Mouse (Mus musculus): Measurements from ENCODE around the gene Fryl. TPM values are rescaled to one million over a fixed set of nuclear protein-coding genes. Genes with fewer than 3 reads are reported as not detected.
A peak's percentile ranks its signal among the peaks of the same experiment; 100 is the strongest.

Fryl gene
- polyA plus RNA-seq (2012; ENCODE audit: insufficient read depth, low replicate concordance) = 14.1 and 27.6 TPM in 2 replicates

- Histone ChIP-seq H3K36me3 (replicated peaks; ENCODE audit: low read length) (peaks cover 6% of the 10 kb centered on the region), H3K4me1 (peaks cover 67% of the 10 kb centered on the region), H3K4me3 (replicated peaks) (peak within 1 kb of the TSS; percentile 96), H3K27me3 (replicated peaks) (no peaks in the 10 kb centered on the region), H3K9me3 (no peaks in the 10 kb centered on the region)
- TF ChIP-seq GATA1 (IDR thresholded peaks at IDR 0.05; ENCODE audit: borderline replicate concordance, low read length) (no peak), FLI1 (IDR thresholded peaks at IDR 0.05; ENCODE audit: low read length) (no peak)
These were observed at the start of gene Fryl for GRCm38 (mm10) chr5:73256352-73257065. Fryl (minus strand) TSS chr5:73256619.

- Histone ChIP-seq H3K4me1 (peaks cover 22% of the 10 kb centered on the region), H3K27me3 (replicated peaks) (no peaks in the 10 kb centered on the region), H3K36me3 (replicated peaks; ENCODE audit: low read length) (peaks cover 99% of the 10 kb centered on the region), H3K9me3 (no peaks in the 10 kb centered on the region), H3K4me3 (replicated peaks) (no peak overlapping the region)
- TF ChIP-seq GATA1 (IDR thresholded peaks at IDR 0.05; ENCODE audit: borderline replicate concordance, low read length) (no peak), FLI1 (IDR thresholded peaks at IDR 0.05; ENCODE audit: low read length) (no peak)
These were observed 48.1 kb upstream of the Fryl start for GRCm38 (mm10) chr5:73304507-73304906.

GRCm38 (mm10) chr5:73301601-73302307, 45.3 kb upstream of the Fryl start:
- peaks cover 25% of the 10 kb centered on the region for H3K4me1 ChIP-seq
- TF ChIP-seq FLI1 (IDR thresholded peaks at IDR 0.05; ENCODE audit: low read length) (no peak), GATA1 (IDR thresholded peaks at IDR 0.05; ENCODE audit: borderline replicate concordance, low read length) (no peak)
- H3K4me3 ChIP-seq (replicated peaks) = no peak overlapping the region
- H3K9me3 ChIP-seq = no peaks in the 10 kb centered on the region
- peaks cover 96% of the 10 kb centered on the region for H3K36me3 ChIP-seq (replicated peaks; ENCODE audit: low read length)
- no peaks in the 10 kb centered on the region for H3K27me3 ChIP-seq (replicated peaks)

- H3K4me3 ChIP-seq (replicated peaks) = no peak overlapping the region
- no peaks in the 10 kb centered on the region for H3K27me3 ChIP-seq (replicated peaks)
- peaks cover 63% of the 10 kb centered on the region for H3K36me3 ChIP-seq (replicated peaks; ENCODE audit: low read length)
- H3K4me1 ChIP-seq = peaks cover 47% of the 10 kb centered on the region
- TF ChIP-seq FLI1 (IDR thresholded peaks at IDR 0.05; ENCODE audit: low read length) (no peak), GATA1 (IDR thresholded peaks at IDR 0.05; ENCODE audit: borderline replicate concordance, low read length) (no peak)
- H3K9me3 ChIP-seq = no peaks in the 10 kb centered on the region
These were observed 39.5 kb upstream of the Fryl start for GRCm38 (mm10) chr5:73295916-73296315.

GRCm38 (mm10) chr5:73295016-73295415, 38.6 kb upstream of the Fryl start:
- Histone ChIP-seq H3K27me3 (replicated peaks) (no peaks in the 10 kb centered on the region), H3K4me3 (replicated peaks) (peak overlapping the region; percentile 8), H3K36me3 (replicated peaks; ENCODE audit: low read length) (peaks cover 54% of the 10 kb centered on the region), H3K9me3 (no peaks in the 10 kb centered on the region), H3K4me1 (peaks cover 53% of the 10 kb centered on the region)
- no peak for TF ChIP-seq FLI1 (IDR thresholded peaks at IDR 0.05; ENCODE audit: low read length)
- no peak for TF ChIP-seq GATA1 (IDR thresholded peaks at IDR 0.05; ENCODE audit: borderline replicate concordance, low read length)

- H3K27me3 ChIP-seq (replicated peaks) = no peaks in the 10 kb centered on the region
- peaks cover 66% of the 10 kb centered on the region for H3K4me1 ChIP-seq
- H3K9me3 ChIP-seq = no peaks in the 10 kb centered on the region
- H3K4me3 ChIP-seq (replicated peaks) = peak overlapping the region; percentile 99
- no peak for TF ChIP-seq FLI1 (IDR thresholded peaks at IDR 0.05; ENCODE audit: low read length)
- TF ChIP-seq GATA1 (IDR thresholded peaks at IDR 0.05; ENCODE audit: borderline replicate concordance, low read length) = no peak
- peaks cover 41% of the 10 kb centered on the region for H3K36me3 ChIP-seq (replicated peaks; ENCODE audit: low read length)
These were observed 37.0 kb upstream of the Fryl start for GRCm38 (mm10) chr5:73293458-73293827.

GRCm38 (mm10) chr5:73292502-73293457, 36.4 kb upstream of the Fryl start, which contains the start of gene Ociad1:
Ociad1 (plus strand) TSS chr5:73292784.
- Histone ChIP-seq H3K9me3 (no peaks in the 10 kb centered on the region), H3K4me3 (replicated peaks) (peak within 1 kb of the TSS; percentile 99), H3K4me1 (peaks cover 67% of the 10 kb centered on the region), H3K36me3 (replicated peaks; ENCODE audit: low read length) (peaks cover 34% of the 10 kb centered on the region), H3K27me3 (replicated peaks) (no peaks in the 10 kb centered on the region)
- TF ChIP-seq GATA1 (IDR thresholded peaks at IDR 0.05; ENCODE audit: borderline replicate concordance, low read length) (no peak), FLI1 (IDR thresholded peaks at IDR 0.05; ENCODE audit: low read length) (0 out of 2 replicates have a peak, but pooled peaks have one; percentile 20)

- no peak for TF ChIP-seq FLI1 (IDR thresholded peaks at IDR 0.05; ENCODE audit: low read length)
- no peak for TF ChIP-seq GATA1 (IDR thresholded peaks at IDR 0.05; ENCODE audit: borderline replicate concordance, low read length)
- H3K36me3 ChIP-seq (replicated peaks; ENCODE audit: low read length) = peaks cover 5% of the 10 kb centered on the region
- no peak overlapping the region for H3K4me3 ChIP-seq (replicated peaks)
- no peaks in the 10 kb centered on the region for H3K27me3 ChIP-seq (replicated peaks)
- H3K9me3 ChIP-seq = no peaks in the 10 kb centered on the region
- H3K4me1 ChIP-seq = peaks cover 71% of the 10 kb centered on the region
These were observed 33.5 kb upstream of the Fryl start for GRCm38 (mm10) chr5:73289900-73290299.

GRCm38 (mm10) chr5:73286603-73287002, 30.2 kb upstream of the Fryl start:
- Histone ChIP-seq H3K27me3 (replicated peaks) (no peaks in the 10 kb centered on the region), H3K9me3 (peaks cover 9% of the 10 kb centered on the region), H3K4me3 (replicated peaks) (peak overlapping the region; percentile 82), H3K36me3 (replicated peaks; ENCODE audit: low read length) (peaks cover 5% of the 10 kb centered on the region), H3K4me1 (peaks cover 73% of the 10 kb centered on the region)
- TF ChIP-seq GATA1 (IDR thresholded peaks at IDR 0.05; ENCODE audit: borderline replicate concordance, low read length) (peak; percentile 24; the same call in 1 of the 3 replicates), FLI1 (IDR thresholded peaks at IDR 0.05; ENCODE audit: low read length) (no peak)
